Mouse (Mus musculus) retina, adult 2 months (tissue): ENCODE results near the gene Lrrc75a.
A peak's percentile ranks its signal among the peaks of the same experiment; 100 is the strongest.

Experiments used
- DNase-seq: peaks from one replicate; pipeline ENCODE4 v3.0.0-alpha.2; 2012; ENCODE audit warnings: low read depth, low spot score

Lrrc75a gene

GRCm38 (mm10) chr11:62598571-62598970, 49.8 kb downstream of the Lrrc75a start:
- DNase-seq = no peak

DNA sequence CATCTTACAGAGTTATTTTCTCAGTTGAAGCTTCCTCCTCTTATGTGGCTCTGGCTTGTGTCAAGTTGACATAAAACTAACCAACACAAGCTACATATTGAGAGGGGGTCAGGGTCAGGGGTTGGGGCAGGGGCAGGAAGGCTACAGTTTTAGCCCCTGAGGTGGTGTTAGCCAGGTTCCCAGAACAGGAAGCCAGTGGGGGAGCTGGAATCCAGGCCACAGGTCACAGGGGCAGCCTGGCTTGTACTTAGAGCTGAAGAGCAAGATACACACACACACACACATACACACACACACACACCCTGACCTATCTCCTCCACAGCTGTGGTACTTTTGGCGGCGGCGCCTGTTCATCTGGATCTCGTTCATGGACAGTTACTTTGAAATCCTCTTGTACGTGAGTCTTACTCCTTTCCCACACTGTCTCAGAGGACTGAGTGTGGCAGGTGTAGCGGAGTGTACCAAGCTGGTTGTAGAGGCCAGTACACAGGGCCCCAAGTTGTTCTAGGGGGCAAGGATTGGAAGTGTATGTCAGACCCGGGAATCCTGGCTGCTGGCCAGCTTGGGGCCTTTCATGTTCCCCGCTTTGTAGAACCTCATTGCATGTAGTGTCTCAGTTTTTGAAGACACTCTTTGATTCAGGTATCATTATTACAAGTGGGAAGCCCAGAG, 56.3 kb downstream of the Lrrc75a start:
- DNase-seq = no peak

- no peak for DNase-seq
These were observed 57.3 kb downstream of the Lrrc75a start for GRCm38 (mm10) chr11:62591026-62591425.

GRCm38 (mm10) chr11:62589391-62589790, 58.9 kb downstream of the Lrrc75a start:
- DNase-seq = no peak

DNA sequence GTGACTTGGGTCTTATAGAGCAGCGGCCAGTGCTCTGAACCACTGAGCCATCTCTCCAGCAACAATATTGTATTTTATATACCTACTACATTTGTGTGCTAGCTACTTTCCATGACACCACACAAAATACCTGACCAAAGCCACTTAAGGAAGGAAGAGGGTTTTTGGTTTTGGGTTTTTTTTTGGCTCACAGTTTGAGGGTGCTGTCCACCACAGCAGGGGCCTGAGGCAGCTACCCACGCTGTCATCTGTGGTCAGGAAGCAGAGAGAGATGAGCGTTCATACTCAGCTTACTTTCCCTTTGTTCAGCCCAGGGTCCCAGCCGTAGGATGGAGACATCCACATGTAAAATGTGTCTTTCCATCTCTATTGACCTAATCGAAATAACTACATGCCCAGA, 61.3 kb downstream of the Lrrc75a start:
- DNase-seq = no peak

DNA sequence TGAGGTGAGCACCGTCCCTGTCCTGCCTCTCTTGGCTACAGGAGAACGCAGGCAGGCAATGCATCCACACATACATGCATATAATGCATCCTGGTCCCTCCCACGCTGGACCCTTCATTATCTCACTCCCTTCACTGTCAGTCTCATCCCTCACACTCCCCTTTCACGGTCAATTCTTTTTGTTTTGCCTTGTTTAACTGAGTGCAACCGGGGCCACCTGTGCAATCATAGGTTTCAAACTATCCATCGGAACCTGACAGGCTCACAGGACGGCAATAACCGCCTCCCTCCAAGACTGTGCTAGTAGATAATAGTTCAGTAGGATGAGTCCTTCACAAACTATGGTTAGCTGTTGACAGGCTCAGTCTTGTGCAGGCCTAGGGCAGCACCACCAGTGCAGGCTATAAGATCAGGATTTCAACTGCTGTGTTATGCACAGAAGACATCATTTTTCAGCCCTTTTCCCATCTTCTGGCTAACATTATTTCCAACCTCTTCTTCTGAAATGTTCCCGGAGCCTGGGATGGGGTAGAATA, 63.6 kb downstream of the Lrrc75a start:
- no peak for DNase-seq

- DNase-seq = no peak
These were observed 65.3 kb downstream of the Lrrc75a start for GRCm38 (mm10) chr11:62583031-62583430.

DNA sequence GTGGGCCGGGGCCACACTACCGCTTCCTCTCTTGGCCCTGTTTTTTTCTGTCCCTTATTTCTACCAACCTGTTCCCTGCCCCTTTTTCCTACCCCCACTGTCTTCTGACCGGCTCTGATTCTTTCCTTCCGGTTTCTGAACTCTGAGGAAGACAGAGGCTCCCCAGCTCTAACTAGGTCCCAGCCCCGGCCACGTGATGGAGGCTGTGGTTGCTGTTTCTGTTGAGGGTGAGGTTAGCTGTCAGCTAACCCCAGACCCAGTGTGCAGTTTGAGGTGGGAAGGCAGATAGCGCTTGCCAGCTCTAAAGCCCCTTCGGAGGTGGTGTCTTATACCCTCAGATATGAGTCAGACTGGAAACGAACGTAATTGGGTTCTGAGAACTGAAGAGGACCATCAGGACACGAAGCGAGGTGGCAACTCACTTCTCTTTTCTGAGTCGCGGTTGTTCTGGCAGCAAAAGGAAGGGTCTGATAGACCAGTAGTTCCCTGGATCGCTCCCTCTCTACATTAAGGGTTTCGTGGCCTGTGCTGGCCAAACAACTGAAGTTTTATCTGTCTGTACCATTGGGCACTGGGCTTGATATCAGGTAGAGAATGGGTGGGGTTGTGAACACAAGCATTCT, 71.7 kb downstream of the Lrrc75a start:
- no peak for DNase-seq

DNA sequence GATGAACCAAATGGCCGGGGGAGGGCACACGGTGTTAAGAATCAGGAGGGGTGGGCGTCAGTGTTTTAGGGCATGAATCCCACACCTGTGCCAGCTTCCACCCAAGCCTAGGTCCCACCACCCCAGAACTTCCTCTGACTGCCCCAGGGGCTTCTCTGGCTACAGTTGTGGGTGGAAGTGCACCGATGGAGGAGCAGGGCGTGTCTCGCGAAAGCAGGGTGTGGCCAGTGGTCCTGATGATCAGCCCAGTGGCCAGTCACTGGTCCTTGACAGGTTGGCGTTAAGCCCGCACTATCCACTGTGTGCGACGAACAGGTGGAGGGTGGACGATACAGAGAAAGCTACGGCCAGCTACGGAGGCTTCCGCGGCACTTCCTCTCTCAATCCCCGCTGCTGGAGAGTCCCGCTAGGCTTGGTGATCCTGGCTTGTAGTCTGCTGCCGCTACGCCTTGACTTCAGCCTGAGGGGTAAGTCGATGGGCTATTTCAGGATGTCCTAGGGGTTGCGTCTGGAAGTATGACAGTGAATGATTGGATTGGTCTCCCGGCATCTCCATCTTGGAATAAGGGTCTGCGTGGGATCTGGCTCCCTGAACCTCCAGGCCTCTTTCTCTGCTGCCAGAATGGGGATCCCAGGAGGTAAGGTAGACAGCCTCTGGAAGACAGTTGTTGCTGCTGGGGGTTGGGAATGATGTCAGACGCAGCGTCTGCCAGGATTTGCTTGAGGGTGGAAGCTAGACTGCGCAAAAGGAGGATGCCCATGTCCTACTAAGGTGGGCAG, 72.5 kb downstream of the Lrrc75a start:
- DNase-seq = no peak

DNA sequence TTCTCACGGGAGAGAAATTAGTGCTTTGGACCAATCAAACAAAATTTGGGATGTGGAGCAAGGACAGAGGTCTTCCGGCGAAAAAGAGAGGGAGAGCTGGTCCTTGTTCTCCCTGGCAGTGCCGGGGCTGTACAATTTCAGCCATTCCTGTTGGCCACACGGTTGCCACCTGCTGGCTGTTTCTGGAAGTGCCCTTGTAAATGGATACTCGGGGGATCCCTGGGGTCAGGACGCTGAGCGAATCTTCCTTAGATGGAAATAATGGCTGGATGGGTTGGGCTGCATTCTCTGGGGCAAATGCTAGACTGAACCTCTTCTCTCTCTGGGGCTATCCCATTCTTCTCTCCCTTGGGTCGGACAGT, 73.0 kb downstream of the Lrrc75a start:
- DNase-seq = peak; percentile 57

DNA sequence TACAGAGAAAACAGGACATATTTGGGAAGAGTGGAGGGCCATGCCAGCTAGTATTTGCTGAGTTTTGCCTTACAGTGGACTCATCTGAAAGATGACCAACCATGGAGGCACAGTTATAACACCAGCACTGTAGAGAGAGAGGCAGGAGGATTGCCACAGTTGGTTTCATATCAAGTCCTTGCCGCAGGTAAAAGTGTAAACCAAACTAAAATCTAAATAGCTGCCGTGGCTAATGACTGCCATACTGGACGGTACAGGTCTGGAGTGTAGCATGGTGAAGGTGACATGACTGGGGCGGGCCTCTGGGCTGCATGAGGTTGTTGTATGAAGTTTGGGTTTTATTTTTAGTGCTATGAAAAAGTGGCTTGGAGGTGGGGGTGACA, 73.6 kb downstream of the Lrrc75a start:
- no peak for DNase-seq

DNA sequence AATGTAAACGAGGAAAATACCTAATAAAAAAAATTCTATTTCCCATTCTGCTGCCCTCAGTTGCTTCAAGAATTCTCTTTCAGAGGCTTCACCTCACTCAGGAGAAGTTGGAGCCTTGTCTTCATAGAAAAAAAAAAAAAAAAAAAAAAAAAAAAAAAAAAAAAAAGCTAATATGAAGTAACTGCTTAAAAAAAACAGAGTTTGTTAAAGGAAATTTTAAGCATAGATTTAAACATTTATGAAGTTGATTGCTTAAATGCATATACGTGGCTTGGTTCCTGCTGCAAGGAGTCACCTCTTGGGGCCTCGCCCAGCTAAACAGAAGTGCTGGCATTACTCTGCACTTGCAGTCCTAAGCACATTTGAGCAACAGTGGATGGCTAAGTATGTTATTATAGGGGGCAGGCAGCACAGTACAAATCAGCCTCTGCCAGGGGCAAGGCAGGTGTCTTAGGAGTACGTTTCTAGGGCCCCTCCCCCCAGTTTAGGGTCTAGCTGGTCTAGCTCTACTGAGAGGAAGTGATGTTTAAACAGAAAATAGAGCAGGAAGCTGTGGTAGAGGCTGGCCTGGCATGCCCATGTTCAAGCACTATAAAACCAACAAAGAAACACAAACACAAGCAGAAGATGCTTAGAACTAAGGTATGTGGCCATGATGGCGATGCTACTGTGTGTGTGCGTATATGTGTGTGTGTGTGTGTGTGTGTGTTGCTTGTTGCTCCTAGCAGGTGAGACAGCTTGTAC, 74.2 kb downstream of the Lrrc75a start, which contains the start of gene Trpv2:
Trpv2 (plus strand) TSS at position 528 of the 744 bp plus-strand sequence.
- no peak for DNase-seq

DNA sequence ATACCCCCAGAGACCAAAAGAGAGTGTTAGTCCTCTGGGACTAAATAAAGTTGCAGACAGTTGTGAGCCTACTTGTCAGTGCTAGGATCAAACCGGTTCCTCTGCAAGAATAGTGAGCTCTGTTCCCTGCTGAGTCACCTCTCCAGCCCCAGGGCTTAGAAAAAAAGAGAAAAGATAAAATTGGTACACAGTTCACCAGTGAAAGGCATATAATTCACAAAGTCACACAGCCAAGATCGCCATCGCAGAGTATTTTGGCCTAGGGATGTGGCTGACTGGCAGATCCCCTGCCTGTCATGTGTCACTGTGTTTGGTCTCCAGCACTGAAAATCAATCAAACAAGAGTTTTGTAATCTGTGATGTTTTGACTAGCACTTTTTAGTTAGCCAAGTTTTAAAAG, 80.0 kb downstream of the Lrrc75a start:
- DNase-seq = no peak

- DNase-seq = no peak
These were observed 82.1 kb downstream of the Lrrc75a start for GRCm38 (mm10) chr11:62566211-62566610.

DNA sequence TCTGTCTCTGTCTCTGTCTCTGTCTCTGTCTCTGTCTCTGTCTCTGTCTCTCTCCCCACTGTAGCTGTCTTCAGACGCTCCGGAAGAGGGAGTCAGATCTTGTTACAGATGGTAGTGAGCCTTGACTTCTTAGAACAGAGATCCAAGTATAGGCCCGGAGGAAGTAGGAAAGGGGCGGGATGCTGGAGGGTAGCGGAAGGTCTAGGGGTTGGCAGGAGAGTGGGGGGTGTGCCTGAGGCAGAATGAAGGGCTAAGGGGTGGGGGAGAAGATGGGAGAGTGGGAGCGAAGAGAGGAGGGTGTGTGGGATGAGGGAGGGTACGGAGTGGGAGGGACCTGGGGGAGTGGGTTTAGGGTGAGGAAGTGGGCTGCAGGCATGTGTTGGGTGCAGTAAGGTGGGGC, 82.6 kb downstream of the Lrrc75a start:
- DNase-seq = no peak

GRCm38 (mm10) chr11:62563590-62563989, 84.7 kb downstream of the Lrrc75a start:
- DNase-seq = no peak

DNA sequence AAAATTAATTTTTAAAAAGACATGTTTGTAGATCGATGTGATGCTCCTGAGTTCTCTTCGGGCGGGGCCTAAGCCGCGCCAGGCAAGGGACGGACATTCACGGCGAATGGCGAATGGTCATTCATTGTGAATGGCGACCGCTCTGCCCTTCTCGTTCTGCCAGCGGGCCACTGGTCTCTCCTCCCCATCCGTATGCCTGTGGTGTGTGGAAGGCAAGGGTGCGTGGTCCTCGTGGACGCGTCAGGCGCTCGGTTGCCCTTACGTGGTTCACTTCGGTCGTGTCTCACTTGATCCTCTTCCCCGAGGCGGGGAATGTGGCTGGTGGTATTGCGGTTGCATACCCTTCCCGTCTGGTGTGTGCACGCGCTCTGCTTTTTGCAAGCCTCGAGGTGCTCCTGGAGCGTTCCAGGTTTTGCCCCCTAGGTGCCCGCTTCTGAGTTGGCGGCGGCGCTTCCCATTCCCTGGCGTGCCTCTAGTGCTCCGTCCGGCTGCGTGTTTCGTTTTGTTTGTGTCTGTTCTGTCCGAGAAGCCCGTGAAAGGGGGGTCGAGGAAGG, 87.8 kb downstream of the Lrrc75a start:
- DNase-seq = no peak

- DNase-seq = no peak
These were observed 89.2 kb downstream of the Lrrc75a start for GRCm38 (mm10) chr11:62558961-62559646.

DNA sequence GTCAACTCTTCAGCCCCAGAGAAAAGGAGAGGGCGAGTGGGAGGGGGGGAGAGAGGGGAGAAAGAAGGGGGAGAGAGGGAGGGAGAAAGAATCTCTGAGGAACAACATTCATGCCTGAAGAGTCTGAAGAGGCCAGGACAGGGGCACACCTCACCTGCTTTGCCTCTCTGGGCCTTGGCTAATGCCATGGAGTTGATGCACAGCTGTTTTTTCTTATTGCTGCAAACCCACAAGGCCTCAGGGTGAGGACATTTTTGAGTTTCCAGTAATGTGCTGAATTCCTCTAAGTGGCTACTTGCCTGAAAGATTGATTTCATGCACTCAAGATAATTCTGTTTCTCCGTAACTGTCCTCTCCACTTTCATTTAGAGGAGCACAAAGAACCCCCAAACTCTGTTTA, 90.2 kb downstream of the Lrrc75a start:
- DNase-seq = no peak

GRCm38 (mm10) chr11:62557205-62557604, 91.1 kb downstream of the Lrrc75a start:
- DNase-seq = no peak

GRCm38 (mm10) chr11:62555896-62556412, 92.4 kb downstream of the Lrrc75a start:
- DNase-seq = no peak
